Mouse (Mus musculus) liver, postnatal 0 days (tissue): ENCODE measurements around the gene Sertad3.

Source experiments
- CTCF ChIP-seq: sonication (generic); IDR thresholded peaks from 2 replicates; pipeline ENCODE4 v1.5.1; 2016; ENCODE audit warnings: antibody characterized with exemption, low read depth
- EP300 ChIP-seq: IDR thresholded peaks from 2 replicates; pipeline ENCODE4 v1.6.1; 2016; ENCODE audit warnings: antibody characterized with exemption, low read depth, mild to moderate bottlenecking

DNA sequence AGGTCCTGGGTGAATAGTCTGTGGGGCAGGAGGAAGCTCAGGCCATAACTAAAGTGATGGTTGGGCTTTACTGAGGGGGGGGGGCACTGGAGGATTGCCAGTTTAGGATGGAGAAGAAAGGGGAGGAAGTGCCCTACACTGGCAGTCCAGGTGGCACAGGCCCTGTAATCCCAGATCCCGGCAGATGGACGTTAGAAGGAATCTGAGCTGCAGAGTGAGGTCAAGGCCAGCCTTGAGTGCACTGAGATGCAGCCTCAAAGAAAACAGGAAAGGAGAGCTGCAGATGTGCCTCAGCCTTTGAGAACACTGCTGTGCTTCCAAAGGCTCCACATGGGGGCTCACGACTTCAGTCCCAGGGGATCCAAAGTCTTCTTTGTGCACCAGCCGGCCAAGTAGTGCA is 5.9 kb upstream of the Sertad3 start:
- no peak for TF ChIP-seq CTCF
- TF ChIP-seq EP300 = no peak
